Mouse (Mus musculus): Measurements from ENCODE around the gene Dpep2nb.

- TF ChIP-seq CTCF (IDR thresholded peaks at IDR 0.05; ENCODE audit: insufficient read depth, low read depth, low read length) (no peak), POLR2A (IDR thresholded peaks at IDR 0.05; ENCODE audit: insufficient read depth, low read depth, low read length) (no peak)
Observed at GRCm38 (mm10) chr8:106052510-106053089, 46.8 kb upstream of the Dpep2nb start.
